Mouse (Mus musculus) myocyte (in vitro differentiated cells): ENCODE measurements around the gene Fam43a.

Experiments
- CEBPB ChIP-seq: IDR thresholded peaks from 2 replicates; pipeline ENCODE4 v1.6.1; 2011; ENCODE audit warnings: mild to moderate bottlenecking, moderate library complexity; ENCODE audit not compliant: poor library complexity, insufficient read depth, severe bottlenecking
- E2F4 ChIP-seq: IDR thresholded peaks from one replicate; pipeline ENCODE4 v1.6.1; 2011; ENCODE audit warnings: mild to moderate bottlenecking, control low read depth, moderate library complexity; ENCODE audit not compliant: insufficient read depth
- MYOD1 ChIP-seq, 3 experiments: IDR thresholded peaks; one replicate each; pipeline ENCODE4 v1.6.1; 2011; ENCODE audit warnings: control low read depth in 2 of 3, low read depth in 2 of 3, mild to moderate bottlenecking in 2 of 3, moderate library complexity in 1 of 3; ENCODE audit not compliant: insufficient read length in 2 of 3, control insufficient read depth in 1 of 3
- POLR2A ChIP-seq: IDR thresholded peaks from one replicate; pipeline ENCODE4 v1.6.1; 2011; ENCODE audit warnings: low read depth, mild to moderate bottlenecking, control low read depth, moderate library complexity; ENCODE audit not compliant: insufficient read length
- POLR2AphosphoS2 ChIP-seq: IDR thresholded peaks from one replicate; pipeline ENCODE4 v1.6.1; 2011; ENCODE audit warnings: low read depth, control low read depth; ENCODE audit not compliant: insufficient read length
- REST ChIP-seq: IDR thresholded peaks from one replicate; pipeline ENCODE4 v1.6.1; 2011; ENCODE audit warnings: mild to moderate bottlenecking, control low read depth, moderate library complexity; ENCODE audit not compliant: insufficient read depth, insufficient read length
- TCF12 ChIP-seq: IDR thresholded peaks from one replicate; pipeline ENCODE4 v1.6.1; 2011; ENCODE audit warnings: mild to moderate bottlenecking, control low read depth; ENCODE audit not compliant: poor library complexity, insufficient read depth, severe bottlenecking
- USF1 ChIP-seq: IDR thresholded peaks from one replicate; pipeline ENCODE4 v1.6.1; 2011; ENCODE audit warnings: low read depth, mild to moderate bottlenecking, control low read depth, moderate library complexity

- TF ChIP-seq POLR2A (no peak), TCF12 (no peak), USF1 (no peak), E2F4 (no peak), CEBPB (no peak), MYOD1 (IDR thresholded peaks at IDR 0.05; ENCODE audit: control insufficient read depth in 1 of 3, insufficient read length in 2 of 3, low read depth in 2 of 3) (no peak), REST (no peak), POLR2AphosphoS2 (no peak)
Measured at GRCm38 (mm10) chr16:30559312-30559992, 40.1 kb upstream of the Fam43a start.
